Mouse (Mus musculus) erythroid progenitor cell, adult 5-6 weeks (primary cell): Measurements from ENCODE around the gene Mief2. TPM values are rescaled to one million over a fixed set of nuclear protein-coding genes. Genes with fewer than 3 reads are reported as not detected.

ENCODE experiments used
- ATAC-seq: replicated peaks from 2 replicates; pipeline ENCODE4 v1.8.0; 2016; ENCODE audit warnings: moderate number of reproducible peaks, mild to moderate bottlenecking, moderate TSS enrichment, inconsistent platforms; ENCODE audit not compliant: poor library complexity, low FRiP score, severe bottlenecking
- total RNA-seq, 2 experiments: library from RNA; stranded (forward) in 1 of 2; stranded (reverse) in 1 of 2; fragments of 150-400 nt in 1 of 2; fragments of 186-747, 209-891 nt in 1 of 2; gene quantifications; 2 replicates each; pipeline versions ENCODE4 v1.2.3 to v1.2.4; 2015 to 2017; ENCODE audit warnings: low replicate concordance in 2 of 2

The Mief2 gene
- total RNA-seq, 2 experiments from 2014 or later, result 0.42 TPM; not detected in 1

- ATAC-seq, result no peak
These were observed 15.5 kb upstream of the Mief2 start for GRCm38 (mm10) chr11:60712639-60713255.

DNA sequence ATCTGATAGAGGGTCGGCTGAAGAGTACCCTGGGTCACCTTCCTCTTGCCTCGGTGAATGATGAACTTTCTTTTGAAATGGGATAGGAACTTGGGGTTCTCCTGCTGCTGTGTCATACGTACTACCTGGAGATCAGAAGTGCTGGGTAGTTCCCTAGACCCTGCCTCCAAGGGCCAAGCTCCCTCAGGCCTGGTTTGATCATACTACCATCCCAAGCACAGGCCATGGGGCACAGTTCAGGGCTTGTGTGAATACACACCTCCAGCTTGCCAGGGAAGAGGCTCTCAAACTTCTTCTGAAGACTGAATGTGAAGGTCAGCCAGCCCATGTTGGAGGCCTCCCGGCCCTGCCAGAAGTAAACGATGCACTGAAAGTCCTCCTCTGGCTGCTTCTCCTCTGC lies 12.4 kb upstream of the Mief2 start:
- ATAC-seq, result no peak

DNA sequence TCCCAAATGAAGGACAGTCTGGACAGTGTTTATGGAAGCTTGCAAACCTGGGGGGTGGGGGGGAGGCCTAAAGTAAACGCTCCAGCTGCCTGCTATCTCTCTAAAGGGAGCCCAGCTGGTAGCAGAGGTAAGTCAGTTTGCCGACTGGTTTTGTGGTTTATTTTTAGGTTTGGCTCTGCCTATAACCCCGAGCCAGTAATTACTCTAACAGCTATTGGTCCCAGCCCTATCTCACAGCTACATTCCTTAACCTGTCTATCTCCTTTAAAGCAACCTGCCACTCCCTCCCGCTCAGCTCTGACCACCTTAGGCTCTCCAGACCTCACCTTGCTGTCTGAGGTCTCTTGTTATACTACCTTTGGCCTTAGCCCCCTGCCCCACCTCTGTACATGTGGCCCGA lies 8.9 kb upstream of the Mief2 start:
- no peak for ATAC-seq

DNA sequence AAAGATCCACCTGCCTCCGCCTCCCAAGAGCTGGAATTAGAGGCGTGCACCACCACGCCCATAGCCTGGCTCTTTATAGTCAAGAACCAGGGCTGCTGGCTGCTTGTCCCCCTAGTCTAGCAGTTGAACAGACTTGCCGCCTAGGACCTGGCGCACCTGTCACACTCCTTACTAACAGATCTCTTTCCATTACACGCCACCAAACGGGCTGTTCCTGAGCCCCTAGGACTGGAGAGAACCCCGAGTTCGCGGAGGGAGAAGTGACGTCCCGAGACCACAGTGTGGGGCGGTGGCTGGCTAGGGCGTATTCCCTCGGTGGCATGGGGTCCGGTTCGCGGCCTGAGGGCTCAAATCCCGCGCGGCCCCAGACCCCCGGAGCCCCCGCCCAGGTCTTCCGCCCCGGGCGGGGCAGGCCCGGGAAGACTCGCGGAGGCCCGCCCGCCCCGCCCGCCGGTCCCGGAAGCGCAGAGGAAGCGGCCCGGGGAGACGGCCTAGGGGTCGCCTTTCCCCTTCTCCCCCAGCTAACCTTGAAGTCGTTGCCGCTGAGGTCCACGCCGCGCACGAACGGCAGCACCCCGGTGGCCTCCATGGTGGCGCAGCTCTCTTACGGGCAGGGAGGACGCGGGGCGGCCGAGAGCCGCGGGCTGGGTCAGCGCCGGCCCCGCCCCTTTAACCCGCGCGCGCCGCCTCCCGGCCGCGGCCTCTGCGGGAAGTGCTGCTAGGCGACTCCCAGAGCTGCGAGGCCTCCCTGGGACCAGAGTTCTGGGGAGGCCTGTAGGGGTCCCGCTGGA lies 1.4 kb upstream of the Mief2 start, which contains the start of gene Flii:
TSS of gene Flii (minus strand) at position 663 of the 791 bp plus-strand sequence.
- ATAC-seq, result peak; percentile 73

- ATAC-seq, result peak; percentile 13; the same call in 1 of the 2 replicates
These were observed 632 bp upstream of the Mief2 start for GRCm38 (mm10) chr11:60727392-60728140.

GRCm38 (mm10) chr11:60729217-60729641 lies 1.0 kb downstream of the Mief2 start:
- ATAC-seq, result no peak

GRCm38 (mm10) chr11:60730169-60730568 lies 2.0 kb downstream of the Mief2 start:
- ATAC-seq, result no peak

DNA sequence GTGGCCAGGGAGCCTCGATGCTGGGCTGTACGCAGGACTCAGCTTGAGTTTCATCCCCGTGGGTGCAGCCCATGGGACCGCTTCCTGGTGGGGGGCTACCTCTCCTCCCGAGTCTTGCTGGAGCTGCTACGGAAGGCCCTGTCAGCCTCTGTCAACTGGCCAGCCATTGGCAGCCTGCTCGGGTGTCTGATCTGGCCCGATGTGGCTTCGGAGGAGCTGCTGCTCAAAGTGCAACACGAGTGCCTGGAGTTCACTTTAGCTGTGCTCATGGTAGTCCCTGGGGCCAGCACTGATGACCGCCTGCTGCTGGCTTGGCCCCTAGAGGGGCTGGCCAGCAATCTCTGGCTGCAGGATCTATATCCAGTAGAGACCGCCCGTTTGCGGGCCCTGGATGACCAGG lies 3.1 kb downstream of the Mief2 start:
- no peak for ATAC-seq

DNA sequence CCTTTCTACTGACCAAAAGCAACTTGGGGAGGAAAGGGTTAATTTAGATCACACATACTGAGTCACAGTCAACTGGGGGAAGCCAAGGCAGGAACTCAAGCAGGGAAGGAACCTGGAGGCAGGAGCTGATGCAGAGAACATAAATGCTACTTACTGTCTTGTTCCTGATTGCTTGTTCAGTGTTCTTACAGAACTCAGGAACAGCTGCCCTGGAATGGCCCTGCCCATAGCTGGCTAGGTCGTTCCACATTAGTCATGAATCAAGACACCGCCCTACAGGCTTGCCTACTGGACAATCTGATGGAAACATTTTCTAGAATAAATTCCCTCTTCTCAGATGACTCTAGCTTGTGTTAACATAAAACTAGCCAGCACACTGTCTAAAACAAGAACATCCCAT lies 6.0 kb downstream of the Mief2 start:
- ATAC-seq, result no peak

- no peak for ATAC-seq
These were observed 7.0 kb downstream of the Mief2 start for GRCm38 (mm10) chr11:60735191-60735590.

DNA sequence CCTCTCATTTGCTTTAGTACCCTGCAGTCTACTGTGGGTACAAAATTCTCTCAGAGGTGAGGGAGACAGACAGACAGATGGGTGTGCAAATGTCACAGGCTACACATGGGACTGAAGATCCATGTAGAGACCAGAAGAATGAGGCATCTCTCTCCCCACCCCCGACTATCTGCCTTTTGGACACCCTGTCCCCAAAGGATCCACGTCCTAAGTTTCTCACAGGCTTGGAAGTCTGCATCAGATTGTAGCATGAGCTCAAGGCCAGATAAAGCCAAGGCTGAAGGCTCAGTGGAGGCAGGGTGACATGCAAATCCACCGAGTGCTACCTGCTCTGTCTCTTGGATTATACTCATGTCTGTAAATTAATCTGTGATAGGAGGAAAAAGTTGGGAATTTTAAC lies 8.3 kb downstream of the Mief2 start:
- ATAC-seq, result no peak

DNA sequence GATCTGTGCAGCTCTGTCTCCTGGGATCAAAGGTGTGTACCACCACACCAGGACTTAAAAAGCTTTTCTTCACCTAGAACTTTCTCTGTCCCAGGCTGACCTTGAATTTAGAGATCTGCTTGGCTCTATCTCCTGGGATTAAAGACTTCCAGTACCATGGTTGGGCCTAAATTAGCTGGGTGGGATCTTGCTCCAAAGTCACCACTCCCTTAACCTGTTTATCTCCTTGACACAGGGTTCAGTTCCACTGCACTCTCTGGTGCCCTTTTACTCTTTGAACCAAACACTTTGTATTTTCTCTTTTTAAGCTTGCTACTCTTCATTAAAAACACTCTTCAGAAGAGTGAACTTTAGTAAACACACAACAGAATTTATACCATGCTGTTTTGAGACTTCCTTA lies 9.3 kb downstream of the Mief2 start:
- ATAC-seq, result peak; percentile 75

DNA sequence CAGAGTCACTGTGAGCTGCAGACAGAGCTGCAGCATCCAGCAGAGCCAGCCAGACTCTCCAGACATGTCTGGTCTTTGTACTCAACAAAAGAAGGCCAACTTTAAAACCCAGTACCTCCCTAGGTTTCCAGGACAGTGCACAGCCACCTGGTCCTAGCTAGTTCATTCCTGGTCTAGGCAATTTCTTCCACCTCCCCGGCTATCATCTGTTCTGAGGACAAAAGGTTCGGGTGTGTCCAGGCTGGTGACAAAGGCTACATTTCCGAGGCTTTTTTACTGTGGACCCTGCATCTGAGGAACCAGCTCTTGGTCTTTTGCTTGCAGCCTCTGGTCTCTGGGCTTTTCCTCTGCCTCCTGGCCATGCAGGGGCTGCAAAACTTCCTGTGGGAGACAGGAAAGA lies 12.1 kb downstream of the Mief2 start:
- no peak for ATAC-seq

- ATAC-seq, result no peak
These were observed 27.4 kb downstream of the Mief2 start for GRCm38 (mm10) chr11:60755570-60755969.

DNA sequence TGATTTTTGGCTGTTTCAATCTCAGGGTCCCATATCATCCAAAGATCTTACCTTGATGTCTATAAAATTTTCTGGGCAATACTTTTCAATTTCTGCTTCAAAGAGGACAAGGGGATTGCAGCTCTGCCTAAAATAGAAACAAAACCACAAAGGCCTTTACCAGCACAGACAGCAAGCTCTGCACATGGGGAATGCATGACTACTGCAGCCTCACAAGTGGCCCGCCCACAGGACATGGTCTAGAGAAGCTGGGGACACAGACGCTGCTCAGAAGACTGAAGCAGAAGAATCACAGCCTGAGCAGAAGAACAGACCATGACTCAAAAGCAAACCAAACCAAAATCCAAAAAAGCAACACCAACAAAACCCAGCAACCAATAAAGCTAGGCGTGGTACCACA lies 33.5 kb downstream of the Mief2 start:
- no peak for ATAC-seq

GRCm38 (mm10) chr11:60766969-60767368 lies 38.8 kb downstream of the Mief2 start:
- ATAC-seq, result 0 out of 2 replicates have a peak, but pooled peaks have one; percentile 34

DNA sequence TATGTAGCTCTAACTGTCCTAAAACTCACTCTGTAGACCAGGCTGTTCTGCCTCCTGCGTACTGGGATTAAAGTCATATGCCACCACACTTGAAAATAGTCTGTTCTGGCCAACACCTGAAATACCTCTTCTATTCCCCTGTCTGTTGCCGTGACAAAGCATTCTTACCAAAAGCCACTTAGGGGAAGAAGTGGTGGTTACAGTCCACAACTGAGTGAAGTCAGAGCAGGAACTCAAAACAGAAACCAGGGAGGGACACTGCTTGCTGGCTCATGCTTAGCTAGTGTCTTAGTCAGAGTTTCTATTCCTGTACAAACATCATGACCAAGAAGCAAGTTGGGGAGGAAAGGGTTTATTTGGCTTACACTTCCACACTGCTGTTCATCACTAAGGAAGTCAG lies 41.1 kb downstream of the Mief2 start:
- ATAC-seq, result no peak

- no peak for ATAC-seq
These were observed 42.6 kb downstream of the Mief2 start for GRCm38 (mm10) chr11:60770776-60771175.

GRCm38 (mm10) chr11:60772161-60772560 lies 44.0 kb downstream of the Mief2 start:
- no peak for ATAC-seq

GRCm38 (mm10) chr11:60774158-60774689 lies 46.0 kb downstream of the Mief2 start:
- no peak for ATAC-seq
